Mouse (Mus musculus) hindbrain, embryonic 12.5 days (tissue): Measurements from ENCODE around the gene Cys1. TPM values are rescaled to one million over a fixed set of nuclear protein-coding genes. Genes with fewer than 3 reads are reported as not detected.

Experiments used
- ATAC-seq: fragments of 200-750 bp; cut with Nextera tagmentation; 2 replicates; pipeline ENCODE4 v1.8.0; 2017; ENCODE audit warnings: moderate TSS enrichment; ENCODE audit not compliant: low FRiP score
- H3K27ac ChIP-seq: fragments of 300-500 bp; sonication (generic); 2 replicates; pipeline ENCODE4 v1.5.1; 2016; ENCODE audit warnings: mild to moderate bottlenecking
- H3K27me3 ChIP-seq: fragments of 300-500 bp; sonication (generic); 2 replicates; pipeline ENCODE4 v1.6.1; 2016; ENCODE audit warnings: mild to moderate bottlenecking
- H3K36me3 ChIP-seq: fragments of 300-500 bp; sonication (generic); 2 replicates; pipeline ENCODE4 v1.6.1; 2016; ENCODE audit warnings: mild to moderate bottlenecking
- H3K4me1 ChIP-seq: fragments of 300-500 bp; sonication (generic); 2 replicates; pipeline ENCODE4 v1.6.1; 2016
- H3K4me2 ChIP-seq: fragments of 300-500 bp; sonication (generic); replicated peaks from 2 replicates; pipeline ENCODE4 v1.6.1; 2016; ENCODE audit warnings: mild to moderate bottlenecking
- H3K4me3 ChIP-seq: fragments of 300-500 bp; sonication (generic); 2 replicates; pipeline ENCODE4 v1.5.1; 2016; ENCODE audit warnings: mild to moderate bottlenecking
- H3K9ac ChIP-seq: fragments of 300-500 bp; sonication (generic); 2 replicates; pipeline ENCODE4 v1.6.1; 2016; ENCODE audit warnings: mild to moderate bottlenecking, moderate library complexity
- H3K9me3 ChIP-seq: fragments of 300-500 bp; sonication (generic); replicated peaks from 2 replicates; pipeline ENCODE4 v1.6.1; 2016; ENCODE audit warnings: mild to moderate bottlenecking
- WGBS: fragments of 180-500 bp; shearing (Covaris S2); methylation state at CpG from one replicate; pipeline ENCODE4 v1.1.7; 2016; 5-methylcytosine and 5-hydroxymethylcytosine counted together
- polyA plus RNA-seq: library from polyadenylated mRNA; unstranded; fragments of >200 nt; fragmentation: Nextera tagmentation; extraction: Ambion mirVana; gene quantifications from 2 replicates; pipeline ENCODE4 v1.2.1, GENCODE M21; 2016

Gene Cys1
- polyA plus RNA-seq = 1.2 and 1.6 TPM in 2 replicates

- Histone ChIP-seq H3K4me2 (peak within 1 kb of the TSS; percentile 95), H3K9me3 (no peaks in the 10 kb centered on the region), H3K36me3 (no peaks in the 10 kb centered on the region), H3K4me3 (peak within 1 kb of the TSS; percentile 56), H3K9ac (peak within 1 kb of the TSS; percentile 71), H3K4me1 (peaks cover 11% of the 10 kb centered on the region), H3K27me3 (peaks cover 42% of the 10 kb centered on the region), H3K27ac (no peak within 1 kb of the TSS)
- ATAC-seq = peak; percentile 47
- 1% methylated on average over 20 of the region's 20 CpGs for WGBS
These were observed at the start of gene Cys1 for GRCm38 (mm10) chr12:24681286-24682023. TSS of gene Cys1 (minus strand) at chr12:24681813.

- no peak overlapping the region for H3K4me2 ChIP-seq
- H3K4me3 ChIP-seq = no peak overlapping the region
- H3K27me3 ChIP-seq = no peaks in the 10 kb centered on the region
- peak overlapping the region; percentile 44 for H3K27ac ChIP-seq
- peak; percentile 86 for ATAC-seq
- no peak overlapping the region for H3K9ac ChIP-seq
- H3K9me3 ChIP-seq = peaks cover 6% of the 10 kb centered on the region; the same call in 1 of the 2 replicates
- H3K4me1 ChIP-seq = peaks cover 11% of the 10 kb centered on the region
- no peaks in the 10 kb centered on the region for H3K36me3 ChIP-seq
- WGBS = 9% methylated on average over 2 of the region's 2 CpGs
These were observed 42.8 kb upstream of the Cys1 start for GRCm38 (mm10) chr12:24724369-24724768.

GRCm38 (mm10) chr12:24723859-24724258 is 42.2 kb upstream of the Cys1 start:
- H3K4me2 ChIP-seq = no peak overlapping the region
- H3K9me3 ChIP-seq = peaks cover under 1% of the 10 kb centered on the region; the same call in 1 of the 2 replicates
- 73% methylated on average over 4 of the region's 4 CpGs for WGBS
- H3K36me3 ChIP-seq = no peaks in the 10 kb centered on the region
- no peaks in the 10 kb centered on the region for H3K27me3 ChIP-seq
- peaks cover 11% of the 10 kb centered on the region for H3K4me1 ChIP-seq
- H3K4me3 ChIP-seq = no peak overlapping the region
- 0 out of 2 replicates have a peak, but pooled peaks have one; percentile 4 for ATAC-seq
- H3K9ac ChIP-seq = no peak overlapping the region
- peak overlapping the region; percentile 44 for H3K27ac ChIP-seq

- Histone ChIP-seq H3K27ac (no peak overlapping the region; the same call in 1 of the 2 replicates), H3K9me3 (no peaks in the 10 kb centered on the region; the same call in 1 of the 2 replicates), H3K4me2 (no peak overlapping the region), H3K9ac (no peak overlapping the region), H3K36me3 (no peaks in the 10 kb centered on the region), H3K27me3 (no peaks in the 10 kb centered on the region), H3K4me3 (no peak overlapping the region), H3K4me1 (peaks cover 11% of the 10 kb centered on the region)
- 68% methylated on average over 2 of the region's 2 CpGs for WGBS
- no peak for ATAC-seq
These were observed 41.8 kb upstream of the Cys1 start for GRCm38 (mm10) chr12:24723434-24723833.

GRCm38 (mm10) chr12:24716721-24717301 is 35.2 kb upstream of the Cys1 start:
- Histone ChIP-seq H3K27me3 (no peaks in the 10 kb centered on the region), H3K4me2 (no peak overlapping the region), H3K4me3 (no peak overlapping the region), H3K4me1 (peaks cover 5% of the 10 kb centered on the region), H3K36me3 (0 out of 2 replicates have a peak, but pooled peaks cover 10% of the 10 kb centered on the region), H3K9ac (no peak overlapping the region), H3K27ac (no peak overlapping the region), H3K9me3 (no peaks in the 10 kb centered on the region)
- peak; percentile 75 for ATAC-seq
- WGBS = 60% methylated on average over 4 of the region's 4 CpGs

- Histone ChIP-seq H3K9ac (no peak overlapping the region), H3K4me1 (peaks cover 11% of the 10 kb centered on the region), H3K9me3 (no peaks in the 10 kb centered on the region), H3K27ac (no peak overlapping the region), H3K27me3 (no peaks in the 10 kb centered on the region), H3K36me3 (0 out of 2 replicates have a peak, but pooled peaks cover 10% of the 10 kb centered on the region), H3K4me2 (no peak overlapping the region), H3K4me3 (no peak overlapping the region)
- no peak for ATAC-seq
- 82% methylated on average over 2 of the region's 2 CpGs for WGBS
These were observed 33.8 kb upstream of the Cys1 start for GRCm38 (mm10) chr12:24715268-24715896.

- H3K4me1 ChIP-seq = peaks cover 12% of the 10 kb centered on the region
- ATAC-seq = no peak
- no peak overlapping the region for H3K9ac ChIP-seq
- WGBS = 65% methylated on average over 5 of the region's 5 CpGs
- no peak overlapping the region for H3K4me3 ChIP-seq
- 0 out of 2 replicates have a peak, but pooled peaks cover 10% of the 10 kb centered on the region for H3K36me3 ChIP-seq
- no peaks in the 10 kb centered on the region for H3K9me3 ChIP-seq
- H3K4me2 ChIP-seq = no peak overlapping the region
- H3K27me3 ChIP-seq = no peaks in the 10 kb centered on the region
- no peak overlapping the region for H3K27ac ChIP-seq
These were observed 33.1 kb upstream of the Cys1 start for GRCm38 (mm10) chr12:24714579-24715255.

- Histone ChIP-seq H3K36me3 (0 out of 2 replicates have a peak, but pooled peaks cover 10% of the 10 kb centered on the region), H3K9me3 (no peaks in the 10 kb centered on the region), H3K9ac (no peak overlapping the region), H3K4me1 (peaks cover 21% of the 10 kb centered on the region), H3K4me2 (no peak overlapping the region), H3K27me3 (no peaks in the 10 kb centered on the region), H3K4me3 (no peak overlapping the region), H3K27ac (no peak overlapping the region)
- WGBS = 88% methylated on average over 8 of the region's 8 CpGs
- no peak for ATAC-seq
These were observed 30.8 kb upstream of the Cys1 start for GRCm38 (mm10) chr12:24712396-24712795.

GRCm38 (mm10) chr12:24710672-24711071 is 29.1 kb upstream of the Cys1 start:
- Histone ChIP-seq H3K9ac (no peak overlapping the region), H3K27ac (no peak overlapping the region), H3K4me3 (no peak overlapping the region), H3K27me3 (0 out of 2 replicates have a peak, but pooled peaks cover 4% of the 10 kb centered on the region), H3K4me1 (peaks cover 25% of the 10 kb centered on the region), H3K4me2 (peak overlapping the region; percentile 2; the same call in 1 of the 2 replicates), H3K36me3 (0 out of 2 replicates have a peak, but pooled peaks cover 10% of the 10 kb centered on the region), H3K9me3 (no peaks in the 10 kb centered on the region)
- ATAC-seq = no peak
- WGBS = 64% methylated on average over 5 of the region's 5 CpGs

- H3K27ac ChIP-seq = no peak overlapping the region
- no peak overlapping the region; the same call in 1 of the 2 replicates for H3K9ac ChIP-seq
- 0 out of 2 replicates have a peak, but pooled peaks cover 10% of the 10 kb centered on the region for H3K36me3 ChIP-seq
- no peaks in the 10 kb centered on the region for H3K9me3 ChIP-seq
- peak overlapping the region; percentile 87 for H3K4me3 ChIP-seq
- H3K4me1 ChIP-seq = peaks cover 25% of the 10 kb centered on the region
- whole genome bisulfite sequencing = 32% methylated on average over 5 of the region's 5 CpGs
- H3K4me2 ChIP-seq = peak overlapping the region; percentile 81
- ATAC-seq = no peak
- H3K27me3 ChIP-seq = 0 out of 2 replicates have a peak, but pooled peaks cover 4% of the 10 kb centered on the region
These were observed 28.4 kb upstream of the Cys1 start for GRCm38 (mm10) chr12:24709831-24710508.

GRCm38 (mm10) chr12:24709409-24709808 is 27.8 kb upstream of the Cys1 start:
- no peak for ATAC-seq
- H3K27me3 ChIP-seq = 0 out of 2 replicates have a peak, but pooled peaks cover 4% of the 10 kb centered on the region
- no peaks in the 10 kb centered on the region for H3K9me3 ChIP-seq
- H3K9ac ChIP-seq = peak overlapping the region; percentile 79
- WGBS = 26% methylated on average over 6 of the region's 6 CpGs
- H3K36me3 ChIP-seq = 0 out of 2 replicates have a peak, but pooled peaks cover 10% of the 10 kb centered on the region
- H3K27ac ChIP-seq = no peak overlapping the region
- peaks cover 25% of the 10 kb centered on the region for H3K4me1 ChIP-seq
- H3K4me3 ChIP-seq = peak overlapping the region; percentile 87
- peak overlapping the region; percentile 81 for H3K4me2 ChIP-seq
